Mouse (Mus musculus): ENCODE data around the gene Cryab.
A peak's percentile ranks its signal among the peaks of the same experiment; 100 is the strongest.

The Cryab gene

DNA sequence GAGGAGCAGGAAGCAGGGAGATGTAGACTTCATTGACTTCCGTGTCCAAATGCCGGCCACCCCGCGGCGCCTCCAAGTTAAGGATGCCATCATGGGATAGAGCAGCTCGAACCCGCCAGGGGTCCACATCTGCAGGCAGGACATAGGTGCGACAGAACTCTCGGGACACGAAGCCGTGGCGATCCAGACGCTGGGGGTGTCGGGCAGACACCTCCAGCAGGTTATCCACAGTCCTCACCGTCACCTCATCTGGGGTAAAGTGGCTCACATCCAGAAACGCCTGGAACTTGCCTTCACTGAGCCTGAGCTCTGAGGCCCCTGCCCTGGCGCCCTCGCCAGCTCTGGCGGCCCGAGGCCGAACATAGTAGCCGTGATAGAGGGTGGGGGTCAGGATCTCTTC lies at the start of gene Cryab:
Gene Cryab (plus strand): TSS at position 3 of the 400 bp plus-strand sequence.
- no peak for DNase-seq

DNA sequence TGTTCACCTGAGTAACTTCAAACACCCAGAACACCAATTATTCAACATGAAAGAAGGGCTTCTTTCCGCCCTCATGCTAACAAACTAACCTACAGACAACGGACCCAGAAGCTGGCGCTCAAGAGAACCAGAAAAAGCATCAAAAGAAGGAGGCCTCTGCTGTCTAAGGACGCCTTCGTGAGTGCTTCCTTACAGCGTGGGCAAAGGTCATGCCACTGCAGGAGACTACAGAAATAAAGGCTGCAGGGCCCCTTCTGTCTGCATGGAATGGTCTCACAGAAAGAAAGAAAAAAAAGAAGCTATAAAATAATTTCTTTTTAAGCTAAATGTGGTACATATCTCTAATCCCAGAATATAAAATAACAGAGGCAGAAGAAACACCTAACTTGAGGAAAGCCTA lies 46.2 kb upstream of the Cryab start:
- no peak for DNase-seq

DNA sequence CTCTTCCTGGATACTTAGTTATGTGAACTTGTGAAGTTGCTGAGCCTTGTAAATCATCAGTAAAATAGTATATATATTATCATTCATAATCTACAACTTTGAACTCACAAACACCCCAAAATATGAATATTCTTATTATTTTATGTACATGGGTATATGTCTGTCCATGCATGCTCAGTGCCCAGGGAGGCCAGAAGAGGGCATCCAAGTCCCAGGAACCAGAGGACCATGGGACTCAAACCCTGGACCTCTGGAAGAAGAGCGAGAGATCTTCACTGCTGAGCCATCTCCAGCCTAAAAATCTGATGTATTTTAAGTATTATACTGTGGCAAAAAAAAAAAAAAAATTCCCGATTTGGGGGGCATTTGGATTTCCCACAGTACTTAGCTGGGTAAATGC lies 42.0 kb upstream of the Cryab start:
- no peak for DNase-seq

DNA sequence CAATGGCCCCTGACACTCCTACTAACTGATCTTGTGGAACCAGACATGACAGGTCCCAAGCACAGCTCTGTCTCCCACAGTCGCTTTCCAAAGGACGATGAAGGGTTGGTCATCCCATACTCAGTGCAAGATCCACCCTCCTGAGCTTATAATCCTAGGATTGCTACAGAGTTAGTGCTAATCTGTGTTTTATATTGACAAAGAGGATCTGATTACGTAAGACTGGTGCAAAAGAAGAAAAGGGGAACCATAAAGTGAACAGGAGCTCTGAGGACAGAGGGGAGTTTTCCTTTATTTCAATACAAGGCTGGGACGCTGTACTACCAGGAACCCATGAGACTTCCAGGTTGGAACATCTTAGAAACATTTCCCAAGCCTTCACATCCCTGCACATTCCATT lies 39.8 kb upstream of the Cryab start:
- DNase-seq: no peak

DNA sequence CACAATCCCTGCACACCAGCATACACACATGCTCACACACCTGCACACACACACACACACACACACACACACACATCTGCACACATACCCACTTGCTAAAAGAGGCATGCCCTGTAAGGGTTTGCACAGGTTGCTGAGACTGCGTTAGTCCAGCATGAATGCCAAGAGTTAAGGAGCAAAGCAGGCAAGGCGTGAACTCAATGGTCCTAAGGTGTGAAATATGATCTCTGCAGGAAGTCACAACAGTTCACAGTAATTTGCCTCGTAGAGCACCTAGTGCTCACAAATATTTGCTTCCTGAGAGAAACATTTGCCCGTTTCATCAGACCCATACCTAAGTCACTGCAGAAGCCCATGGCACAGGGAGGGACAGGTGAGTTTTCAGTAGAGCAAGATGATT lies 36.9 kb upstream of the Cryab start:
- no peak for DNase-seq

DNA sequence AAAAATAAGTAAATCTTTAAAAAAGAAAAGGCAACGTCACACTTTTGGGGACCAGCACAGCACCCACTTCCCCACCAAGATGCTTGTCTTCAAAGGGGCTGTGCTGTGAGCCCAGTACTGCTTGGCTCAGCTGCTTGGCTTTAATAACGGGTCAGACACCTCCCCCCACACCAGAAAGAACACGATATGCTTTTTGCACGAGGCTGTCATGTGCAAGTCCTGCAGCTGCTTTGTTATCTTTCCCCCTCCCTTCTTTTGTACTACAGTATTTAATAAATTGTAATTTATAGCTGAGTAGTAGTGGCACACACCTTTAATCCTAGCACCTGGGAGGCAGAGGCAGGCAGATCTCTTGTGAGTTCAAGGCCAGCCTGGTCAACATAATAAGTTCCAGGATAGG lies 32.2 kb upstream of the Cryab start:
- no peak for DNase-seq

DNA sequence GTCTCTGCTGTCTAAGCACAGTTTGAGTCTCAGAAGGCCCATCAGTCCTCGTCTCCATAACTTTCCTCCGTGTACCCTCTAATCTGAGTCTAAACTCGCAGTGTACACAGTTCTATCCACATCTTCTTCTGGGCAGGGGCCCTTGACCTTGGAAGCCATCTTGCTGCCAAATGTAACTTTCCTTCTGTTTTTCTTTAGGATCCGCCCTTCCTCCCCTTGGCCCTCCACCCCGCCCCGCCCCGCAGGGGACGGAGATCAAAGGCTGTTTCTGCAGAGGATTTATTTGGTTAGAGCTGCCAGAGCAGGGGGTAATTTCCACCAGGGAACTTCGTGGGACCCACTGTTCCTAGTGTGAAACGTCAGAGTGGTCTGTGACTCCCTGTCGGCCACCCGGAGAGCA lies 30.1 kb upstream of the Cryab start:
- no peak for DNase-seq

DNA sequence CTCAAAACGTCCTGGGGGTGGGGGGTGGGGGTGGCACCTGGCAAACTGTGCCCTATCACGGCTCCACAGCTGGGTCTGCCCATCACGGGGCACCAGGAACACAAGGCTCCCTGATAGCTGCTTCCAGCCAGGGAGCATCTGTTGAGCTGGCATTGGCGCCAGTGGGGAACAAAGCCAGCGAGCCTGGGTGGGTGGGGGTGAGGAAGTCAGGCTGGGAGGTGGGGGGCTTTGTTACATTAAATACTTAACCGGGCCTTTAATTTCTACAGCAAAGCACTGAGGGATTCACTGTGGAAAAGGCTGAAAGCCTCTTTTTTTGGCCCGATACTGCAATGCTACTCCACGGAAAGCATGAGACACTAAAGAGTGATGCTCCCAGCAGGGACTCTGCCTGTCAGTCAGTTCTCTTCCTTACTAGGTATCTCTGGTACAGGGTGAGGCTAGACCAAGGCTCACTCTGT lies 28.6 kb upstream of the Cryab start:
- DNase-seq: no peak

DNA sequence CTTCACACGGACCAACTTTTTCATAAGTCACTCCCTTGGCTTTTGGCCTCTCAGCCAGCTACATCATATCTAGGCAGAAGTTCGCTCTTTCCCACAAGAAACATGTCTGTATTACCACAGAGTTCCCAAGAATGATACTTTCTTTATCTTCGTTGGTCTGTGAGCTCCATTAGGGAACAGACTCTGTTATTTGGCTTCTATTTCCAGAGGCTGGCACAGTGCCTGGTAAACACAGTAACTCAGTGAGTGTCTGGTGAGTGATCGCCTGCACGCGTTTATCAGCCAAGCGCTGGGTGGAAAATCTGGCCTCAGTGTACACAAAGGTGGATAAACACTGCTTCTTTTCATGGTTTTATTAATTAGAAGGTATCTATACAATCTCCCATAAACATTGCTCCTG lies 27.7 kb upstream of the Cryab start:
- DNase-seq: no peak

DNA sequence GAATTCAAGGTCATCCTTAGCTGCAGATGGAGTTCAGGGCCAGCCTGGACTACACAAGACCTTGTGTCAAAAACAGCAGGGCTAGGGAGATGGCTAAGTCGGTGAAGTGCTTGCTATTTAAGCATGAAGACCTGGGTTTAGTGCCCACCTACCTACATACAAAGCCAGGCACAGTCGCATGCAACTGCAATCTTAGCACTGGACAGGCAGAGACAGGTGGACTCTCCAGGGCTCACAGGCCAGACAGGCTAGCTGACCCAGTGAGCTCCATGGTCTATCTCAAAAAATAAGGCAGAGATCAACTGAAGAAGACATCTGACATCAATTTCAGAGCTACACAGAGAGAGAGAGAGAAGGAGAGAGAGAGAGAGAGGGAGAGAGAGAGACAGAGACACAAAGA lies 27.0 kb upstream of the Cryab start:
- no peak for DNase-seq

DNA sequence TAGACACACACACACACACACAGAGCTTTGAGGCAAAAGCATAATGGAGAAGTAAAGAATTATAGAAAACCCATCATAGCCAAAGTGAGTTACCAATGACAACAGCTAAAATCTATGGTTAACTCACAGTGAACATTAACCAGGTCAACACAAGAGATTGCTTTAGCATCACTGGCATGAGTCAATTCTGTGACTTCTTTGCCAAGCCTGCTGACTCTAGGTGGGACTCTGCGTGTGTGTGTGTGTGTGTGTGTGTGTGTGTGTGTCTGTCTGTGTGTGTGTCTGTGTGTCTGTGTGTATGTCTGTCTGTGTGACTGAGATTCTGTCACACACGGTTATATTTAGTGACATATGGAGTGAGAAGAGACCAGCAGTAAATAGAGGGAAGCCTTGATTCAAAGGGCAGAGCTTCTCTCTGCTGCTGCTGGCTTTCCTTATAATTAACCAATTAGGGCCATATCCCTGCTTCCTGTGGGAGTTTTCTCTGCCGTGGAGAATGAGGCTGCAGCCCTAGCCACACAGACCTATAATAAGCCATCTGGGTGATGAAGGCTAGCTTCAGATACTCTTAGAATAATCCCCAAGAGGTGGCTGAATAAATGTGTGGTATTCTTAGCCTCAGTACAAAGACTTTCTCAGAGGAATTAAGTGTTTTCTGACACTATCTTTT lies 26.3 kb upstream of the Cryab start:
- no peak for DNase-seq

DNA sequence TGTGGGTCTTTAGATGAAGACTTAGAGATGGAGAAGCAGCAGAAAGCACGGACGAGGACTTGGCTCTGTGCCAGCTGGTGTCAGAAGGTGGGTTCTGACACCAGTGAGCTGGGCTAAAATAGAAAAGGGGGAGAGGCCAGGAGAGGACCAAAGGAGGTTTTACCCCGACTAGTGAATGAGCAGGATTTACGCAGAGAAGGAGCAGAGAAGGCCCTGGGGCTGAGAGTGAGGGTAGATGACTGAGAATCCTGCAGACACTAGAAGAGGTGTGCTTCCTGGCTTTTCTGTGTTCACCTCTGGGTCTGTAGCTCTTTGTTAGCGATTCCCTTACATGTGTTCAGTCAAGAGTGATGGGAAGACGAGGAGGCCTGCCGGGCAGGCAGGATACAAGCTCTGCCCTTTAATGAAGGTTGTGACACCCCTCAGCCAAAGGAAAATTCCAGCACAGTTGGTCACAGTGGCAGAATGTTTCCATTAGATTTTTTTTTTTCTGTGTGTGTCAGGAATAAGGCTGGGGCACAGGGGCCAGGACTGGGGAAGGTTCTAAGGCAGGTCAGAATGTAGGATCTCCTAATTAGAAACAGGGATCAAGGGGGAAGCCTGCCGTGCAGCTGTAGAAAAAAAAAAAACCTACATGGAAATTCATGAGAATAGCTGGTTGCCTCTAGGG lies 25.1 kb upstream of the Cryab start:
- no peak for DNase-seq

DNA sequence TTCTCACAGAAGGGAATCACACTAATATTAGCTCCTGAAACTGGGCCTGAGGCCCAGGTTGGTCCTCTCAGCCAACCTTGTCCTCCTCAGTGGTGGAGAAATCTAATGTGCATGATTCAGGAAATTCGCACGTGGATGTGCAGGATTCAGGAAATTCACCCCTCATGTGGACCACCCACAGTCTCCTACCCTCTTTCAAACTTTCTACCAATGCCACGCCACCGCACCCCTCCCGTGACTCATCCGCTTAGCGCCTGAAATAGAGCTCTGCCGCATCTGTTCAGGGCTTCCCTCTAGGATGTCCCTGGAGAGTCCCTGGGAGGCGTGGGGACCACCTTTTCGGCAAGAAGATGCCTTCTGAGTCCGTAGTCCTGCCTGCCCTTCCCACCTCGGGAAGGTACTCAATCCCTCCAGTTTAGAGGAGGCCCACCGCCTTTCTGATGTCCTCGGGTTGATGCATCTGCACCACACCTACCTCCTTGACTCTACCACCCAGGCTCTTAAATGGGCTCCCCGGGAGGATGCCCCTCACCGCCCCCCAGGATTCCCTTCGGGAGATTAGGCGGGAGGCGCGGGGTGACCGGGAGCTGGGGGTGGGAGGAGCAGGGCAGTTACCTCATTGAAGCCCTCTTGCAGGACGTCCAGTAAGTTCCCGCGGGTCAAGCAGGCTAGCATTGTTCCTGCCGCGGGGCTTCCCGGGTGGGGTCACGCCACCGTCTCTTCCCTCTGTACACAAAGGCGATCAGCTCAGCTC lies 23.8 kb upstream of the Cryab start:
- DNase-seq: no peak

DNA sequence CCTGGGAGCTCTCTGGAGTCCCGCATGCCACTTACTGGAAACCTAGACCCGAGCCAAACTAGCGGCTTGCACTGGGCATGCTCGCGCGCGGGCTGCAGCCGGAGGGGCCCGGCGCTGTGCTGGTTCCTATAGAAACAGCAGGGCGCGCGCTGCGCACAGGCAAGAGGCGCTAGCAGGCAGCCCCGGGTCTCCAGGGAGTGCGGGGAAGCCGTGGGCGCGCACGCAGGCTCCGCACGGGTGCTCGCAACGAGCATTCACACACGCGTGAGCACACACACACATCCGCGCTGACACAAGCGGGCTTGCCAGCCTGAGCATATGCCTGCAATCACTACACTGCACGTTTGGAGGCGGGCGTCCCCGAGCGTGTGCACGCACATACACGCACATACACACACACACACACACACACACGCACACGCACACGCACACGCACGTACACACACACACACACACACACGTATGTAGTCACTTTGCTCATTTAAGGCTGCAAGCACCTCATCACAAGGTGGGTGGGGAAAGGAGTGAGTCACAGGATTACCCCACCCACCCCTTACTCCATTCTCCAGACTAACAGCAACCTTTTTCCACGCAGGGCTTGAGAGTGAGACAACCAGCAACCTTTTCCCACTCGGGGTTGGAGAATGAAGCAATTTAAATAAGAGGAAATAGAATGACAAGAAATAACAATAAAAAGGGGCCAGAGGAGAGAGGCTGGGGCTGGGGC lies 23.0 kb upstream of the Cryab start:
- DNase-seq: no peak

DNA sequence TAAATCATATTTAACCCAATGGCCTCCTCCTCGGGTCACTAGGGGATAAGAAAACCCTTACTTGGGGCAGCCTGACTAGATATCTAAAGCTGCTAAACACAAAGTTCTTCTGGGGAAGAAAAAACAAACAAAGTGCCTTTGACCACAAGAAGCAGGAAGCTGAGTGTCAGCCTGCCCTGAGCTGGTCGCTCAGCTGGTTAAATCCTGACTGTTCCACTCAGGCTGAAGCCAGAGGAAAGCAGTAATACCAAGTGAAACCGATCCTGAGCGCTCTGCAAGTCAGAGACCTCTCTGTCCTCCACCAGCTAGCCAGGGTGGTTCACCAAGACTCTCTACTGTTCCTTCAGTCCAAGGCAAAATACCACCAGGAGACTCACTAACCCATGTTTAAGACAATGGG lies 21.5 kb upstream of the Cryab start:
- DNase-seq: no peak

DNA sequence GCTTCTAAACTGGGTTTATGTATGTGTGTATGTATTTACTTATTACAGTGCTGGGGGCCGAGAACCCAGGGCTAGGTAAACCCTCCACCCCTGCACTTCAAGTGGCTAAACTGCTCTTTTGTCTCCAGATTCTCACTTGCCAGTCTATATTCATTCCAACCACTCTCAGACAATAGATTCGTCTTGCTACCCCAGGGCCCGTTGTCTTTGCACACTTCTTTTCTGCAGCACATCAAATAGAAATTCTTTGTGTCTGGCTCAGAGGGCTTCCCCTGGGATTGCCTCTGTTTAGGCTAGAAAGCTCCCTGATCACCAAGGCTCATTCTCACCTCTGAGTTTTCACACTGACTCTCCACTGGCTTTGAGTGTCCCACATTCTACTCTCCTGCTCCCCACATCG lies 18.6 kb upstream of the Cryab start:
- DNase-seq: no peak

DNA sequence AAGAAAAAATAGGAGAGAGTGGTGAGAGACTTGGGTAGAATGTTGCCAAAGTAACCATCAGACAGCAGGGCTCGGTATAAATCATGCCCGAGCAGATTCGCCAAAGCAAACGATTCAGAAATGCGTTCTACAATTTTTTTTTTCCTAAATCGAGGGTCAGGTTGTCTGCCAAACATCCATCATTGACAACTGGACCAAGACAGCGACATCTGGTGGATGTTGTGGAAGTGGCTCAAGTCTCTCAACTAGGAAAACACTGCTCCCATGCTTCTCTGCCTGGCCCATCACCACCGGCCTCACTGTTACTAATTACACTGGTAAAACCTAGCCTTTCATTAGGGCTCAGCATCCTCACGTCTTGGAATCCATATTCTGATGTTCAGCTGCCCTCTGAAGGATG lies 16.1 kb upstream of the Cryab start:
- no peak for DNase-seq

DNA sequence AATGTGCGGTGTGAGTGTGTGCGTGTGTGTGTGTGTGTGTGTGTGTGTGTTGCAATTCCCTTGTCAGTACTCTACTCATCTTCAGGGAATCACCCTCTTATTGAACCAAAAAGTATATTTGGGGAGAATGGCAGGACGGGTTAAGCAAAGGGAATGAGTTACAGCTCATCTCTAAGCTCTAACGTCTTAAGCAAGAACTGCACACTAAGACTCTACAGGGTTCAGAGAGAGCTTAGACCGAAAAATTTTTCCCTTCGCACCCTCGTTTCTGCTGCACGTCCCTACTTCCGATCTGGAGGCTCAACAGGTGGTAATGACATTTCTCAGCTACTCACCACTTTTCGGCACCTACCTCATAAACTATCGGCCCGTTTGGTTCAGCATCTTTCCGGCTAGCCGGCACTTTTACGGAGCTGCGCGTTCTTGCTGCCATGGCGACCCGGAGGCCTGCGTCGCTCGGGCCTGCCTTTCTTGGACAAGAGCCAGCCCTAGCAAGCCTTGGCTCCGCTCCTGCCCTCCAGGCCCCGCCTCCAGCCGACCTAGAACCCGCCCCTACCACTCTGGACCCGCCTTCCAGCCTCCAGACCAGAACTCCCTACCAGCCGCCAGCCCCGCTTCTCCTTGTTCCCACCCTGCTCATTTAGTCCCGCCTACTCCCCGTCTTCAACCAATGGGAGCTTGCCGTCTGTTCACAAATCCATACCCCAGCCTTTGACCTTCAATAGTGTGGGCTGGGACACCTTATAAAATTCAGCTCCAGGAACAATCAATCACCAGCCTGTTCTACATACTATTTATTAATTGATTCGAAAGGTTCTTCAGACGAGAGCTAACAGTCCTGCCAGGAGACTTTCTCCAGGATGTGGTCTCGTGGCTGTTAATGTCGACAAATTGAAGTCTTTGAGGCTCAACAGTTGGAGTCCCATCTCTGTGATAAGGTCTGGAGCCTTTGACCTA lies 11.9 kb upstream of the Cryab start, which contains the start of gene Dixdc1:
Gene Dixdc1 (minus strand): TSS at position 604 of the 957 bp plus-strand sequence.
- peak; percentile 67 to 80 for DNase-seq

DNA sequence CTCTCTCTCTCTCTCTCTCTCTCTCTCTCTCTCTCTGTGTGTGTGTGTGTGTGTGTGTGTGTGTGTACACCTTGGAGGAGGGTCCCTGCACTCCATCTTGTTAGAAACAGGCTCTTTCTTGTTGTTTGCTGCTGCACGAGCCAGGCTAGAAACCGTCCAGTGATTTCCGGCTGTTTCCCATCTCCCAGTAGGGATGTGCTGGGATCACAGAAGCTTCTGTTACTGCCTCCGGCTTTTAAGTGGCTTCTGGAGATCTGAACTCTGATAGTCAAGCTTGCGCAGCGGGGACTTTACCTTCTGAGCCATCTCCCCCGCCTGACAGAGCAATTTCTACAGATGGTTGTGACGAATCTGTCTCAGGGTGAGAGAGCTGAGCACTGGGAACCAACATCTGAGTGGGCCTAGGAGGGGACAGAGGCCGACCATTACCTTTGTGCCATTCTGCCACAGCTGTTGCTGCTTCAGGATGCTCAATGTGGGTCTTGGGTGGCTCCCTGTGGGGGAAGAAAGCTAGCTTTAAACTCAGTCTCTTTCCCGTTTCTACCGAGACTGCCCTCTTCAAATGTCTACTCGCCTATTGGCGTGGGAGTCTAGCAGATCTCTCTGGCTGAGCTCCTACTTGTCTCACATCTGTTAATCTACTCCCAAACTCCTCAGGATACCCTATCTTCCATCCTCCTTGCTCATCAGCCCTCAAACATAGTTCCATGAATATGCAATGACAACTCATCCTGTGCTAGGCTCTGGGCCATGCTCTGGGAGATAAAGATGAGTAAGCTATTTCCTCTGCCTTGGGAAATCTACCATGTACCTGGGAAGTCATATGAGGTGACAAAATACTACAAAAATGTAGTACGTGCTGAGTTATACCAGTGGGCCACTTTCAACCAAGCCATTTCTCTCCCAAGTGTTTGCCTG lies 10.0 kb upstream of the Cryab start:
- no peak for DNase-seq

DNA sequence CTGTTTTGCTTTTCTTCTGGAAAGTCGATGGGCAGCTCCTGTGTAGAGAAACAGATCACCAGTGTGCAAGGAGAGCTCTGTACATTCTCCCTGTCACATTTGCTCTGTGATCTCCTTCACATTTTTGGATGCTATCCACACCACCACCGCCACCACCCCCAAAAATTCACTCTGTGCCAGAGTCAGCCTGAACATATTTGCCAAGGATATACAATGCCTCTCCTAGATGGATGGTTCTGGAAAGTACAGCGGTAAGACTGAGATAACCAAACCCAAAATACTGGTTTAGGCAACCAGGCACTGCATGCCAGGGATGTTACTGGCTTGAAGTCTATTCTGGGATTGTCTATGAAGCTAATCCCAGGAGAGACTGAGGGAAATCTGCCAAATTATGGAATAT lies 8.9 kb upstream of the Cryab start:
- no peak for DNase-seq

DNA sequence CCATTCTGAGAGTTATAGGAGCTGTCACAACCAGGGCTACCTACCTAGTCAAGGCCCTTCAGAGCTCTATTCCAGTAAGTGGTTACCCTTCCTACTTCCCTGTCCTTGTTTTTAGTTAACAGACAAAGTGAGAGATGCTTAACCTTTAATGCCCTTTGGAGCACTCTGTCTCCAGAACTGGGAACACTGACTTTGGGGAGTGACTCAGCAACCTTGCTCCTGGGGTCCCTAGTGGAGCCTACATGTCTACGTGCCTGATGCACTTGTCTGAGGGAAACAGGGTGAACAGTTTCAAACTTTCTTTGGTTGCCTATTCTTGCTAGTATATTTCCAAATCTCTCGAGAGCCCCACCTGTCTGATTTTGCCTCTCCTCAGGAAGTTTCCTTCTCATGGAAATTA lies 8.4 kb upstream of the Cryab start:
- DNase-seq: no peak

Measured in thymus, adult 18-20 months (tissue).